Mouse (Mus musculus): Measurements from ENCODE around the gene Atp6v1e2.
A peak's percentile ranks its signal among the peaks of the same experiment; 100 is the strongest.

DNA sequence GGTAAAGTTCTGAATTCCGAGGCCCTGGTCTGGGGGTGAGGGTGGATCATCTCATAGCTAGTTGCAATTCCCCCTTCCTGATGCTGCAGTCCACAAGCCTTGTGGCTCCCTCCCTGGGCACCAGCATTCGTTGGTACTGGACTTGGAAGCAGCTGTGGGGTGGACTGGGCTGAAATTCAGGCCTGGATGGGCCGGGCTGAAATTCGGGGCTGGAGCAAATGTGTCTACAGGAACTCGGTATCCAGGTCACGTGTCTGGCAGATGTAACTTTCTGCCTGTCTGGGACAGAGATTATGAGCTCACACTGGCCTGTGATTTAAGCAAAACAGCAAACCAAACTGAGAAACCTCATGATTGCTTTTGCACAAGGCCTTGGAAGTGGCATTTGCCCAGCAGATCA lies 1.1 kb upstream of the Atp6v1e2 start:
- TF ChIP-seq FOSL1 (IDR thresholded peaks at IDR 0.05; ENCODE audit: insufficient read depth, low read length, poor library complexity, severe bottlenecking) (no peak), CTCF (IDR thresholded peaks at IDR 0.05; ENCODE audit: control insufficient read depth, insufficient read depth, insufficient read length) (no peak), MYOG (IDR thresholded peaks at IDR 0.05; ENCODE audit: control insufficient read depth, extremely low read depth, insufficient read length) (no peak), MYOD1 (IDR thresholded peaks at IDR 0.05; ENCODE audit: control insufficient read depth, insufficient read length, low read depth) (no peak), USF1 (IDR thresholded peaks at IDR 0.05; ENCODE audit: low read depth) (peak; percentile 40), MAX (IDR thresholded peaks at IDR 0.05) (no peak)
